Mouse (Mus musculus) left cerebral cortex, adult 2 months (tissue): ENCODE data around the gene Rem1. TPM values are rescaled to one million over a fixed set of nuclear protein-coding genes. Genes with fewer than 3 reads are reported as not detected.
A peak's percentile ranks its signal among the peaks of the same experiment; 100 is the strongest.

Experiments used
- DNase-seq, 2 experiments: peaks; one replicate each; pipeline ENCODE4 v3.0.0; 2021 to 2022; ENCODE audit warnings: low spot score in 2 of 2, mixed read lengths in 1 of 2; ENCODE audit errors: extremely low spot score in 1 of 2
- H3K27ac ChIP-seq: fragments of 200-600 bp; 2 replicates; pipeline ENCODE4 v1.8.1; 2022
- H3K4me3 ChIP-seq: fragments of 200-600 bp; 2 replicates; pipeline ENCODE4 v1.8.1; 2022
- CTCF ChIP-seq: fragments of 200-600 bp; IDR thresholded peaks from 2 replicates; pipeline ENCODE4 v1.8.1; 2022; ENCODE audit warnings: antibody characterized with exemption, mild to moderate bottlenecking, moderate library complexity
- intact Hi-C: fragments of 180-260 bp; cut with DNase I; formaldehyde crosslinking; loops from one replicate; pipeline ENCODE4 v1.15.1; 2025
- long read RNA-seq, 2 experiments: library from polyadenylated mRNA; stranded (forward); transcript quantifications; one replicate each; pipeline ENCODE4 v2.0.0; 2021; ENCODE audit warnings: borderline mapping rate in 2 of 2
- total RNA-seq, 2 experiments: library from RNA; stranded (reverse); gene quantifications; 2 replicates each; pipeline ENCODE4 v1.2.3; 2021

Rem1 gene
- total RNA-seq: under 1 TPM; 0.65 to 0.68 TPM
- long read RNA-seq, experiment 1, partial matches to known transcripts: 0 of 2 reads
- long read RNA-seq, experiment 1, other reads (novel, unspliced or antisense): 0 of 2 reads
- long read RNA-seq, experiment 2: 0 reads

- intact Hi-C loops: no loop called here
- Histone ChIP-seq H3K27ac (no peak within 1 kb of the TSS), H3K4me3 (peak within 1 kb of the TSS; percentile 31)
- no peak for DNase-seq
- TF ChIP-seq CTCF: no peak
Measured at GRCm38 (mm10) chr2:152626774-152627591, at the start of gene Rem1. Gene Rem1 (plus strand): TSS chr2:152626951.

GRCm38 (mm10) chr2:152580107-152580506, 46.6 kb upstream of the Rem1 start, which contains the start of gene Defb19:
Gene Defb19 (minus strand): TSS chr2:152580312.
- no peak for DNase-seq
- Histone ChIP-seq H3K27ac (no peak within 1 kb of the TSS), H3K4me3 (no peak within 1 kb of the TSS)
- no peak for TF ChIP-seq CTCF
- intact Hi-C loops: no loop called here

GRCm38 (mm10) chr2:152580612-152581011, 46.1 kb upstream of the Rem1 start:
- H3K4me3 ChIP-seq: no peak overlapping the region
- intact Hi-C loops: no loop called here
- no peak overlapping the region for H3K27ac ChIP-seq
- TF ChIP-seq CTCF: no peak
- DNase-seq: no peak

GRCm38 (mm10) chr2:152586926-152587560, 39.7 kb upstream of the Rem1 start:
- TF ChIP-seq CTCF: peak; percentile 46
- H3K4me3 ChIP-seq: no peak overlapping the region
- DNase-seq: no peak
- no peak overlapping the region for H3K27ac ChIP-seq
- intact Hi-C loops: no loop called here

GRCm38 (mm10) chr2:152588450-152588849, 38.3 kb upstream of the Rem1 start:
- no peak for DNase-seq
- TF ChIP-seq CTCF: no peak
- intact Hi-C loops: no loop called here
- H3K27ac ChIP-seq: no peak overlapping the region
- H3K4me3 ChIP-seq: no peak overlapping the region

- H3K27ac ChIP-seq: no peak overlapping the region
- H3K4me3 ChIP-seq: no peak overlapping the region
- DNase-seq: no peak
- intact Hi-C loops: no loop called here
- TF ChIP-seq CTCF: no peak
Measured at GRCm38 (mm10) chr2:152589021-152589420, 37.7 kb upstream of the Rem1 start.

GRCm38 (mm10) chr2:152599299-152599698, 27.5 kb upstream of the Rem1 start, which contains the start of gene Defb45:
Gene Defb45 (minus strand): TSS chr2:152599399.
- DNase-seq: no peak
- TF ChIP-seq CTCF: no peak
- no peak within 1 kb of the TSS for H3K27ac ChIP-seq
- intact Hi-C loops: no loop called here
- H3K4me3 ChIP-seq: no peak within 1 kb of the TSS

GRCm38 (mm10) chr2:152600076-152600475, 26.7 kb upstream of the Rem1 start:
- no peak overlapping the region for H3K4me3 ChIP-seq
- TF ChIP-seq CTCF: no peak
- DNase-seq: no peak
- intact Hi-C loops: no loop called here
- no peak overlapping the region for H3K27ac ChIP-seq

- Histone ChIP-seq H3K4me3 (no peak overlapping the region), H3K27ac (no peak overlapping the region)
- DNase-seq: no peak
- peak; percentile 24 for TF ChIP-seq CTCF
- intact Hi-C loops: no loop called here
Measured at GRCm38 (mm10) chr2:152601275-152601960, 25.3 kb upstream of the Rem1 start.

- intact Hi-C loops: loop anchor here (2.0 kb wide), 1 partner anchor 49 kb away; no protein-coding TSS in a partner anchor
- DNase-seq: peak; percentile 16 to 33
- TF ChIP-seq CTCF: peak; percentile 58
- H3K27ac ChIP-seq: no peak within 1 kb of the TSS
- H3K4me3 ChIP-seq: no peak within 1 kb of the TSS
Measured at GRCm38 (mm10) chr2:152604057-152604456, 22.7 kb upstream of the Rem1 start, which contains the start of gene Defb36. Gene Defb36 (plus strand): TSS chr2:152604327.

- intact Hi-C loops: no loop called here
- DNase-seq: no peak
Measured at GRCm38 (mm10) chr2:152607746-152608145, 19.0 kb upstream of the Rem1 start.

GRCm38 (mm10) chr2:152608719-152609118, 18.0 kb upstream of the Rem1 start:
- Histone ChIP-seq H3K27ac (no peak overlapping the region), H3K4me3 (no peak overlapping the region)
- intact Hi-C loops: no loop called here
- no peak; the same call in 1 of the 2 replicates for TF ChIP-seq CTCF
- DNase-seq: no peak

More at GRCm38 (mm10) chr2:152607746-152608145, 19.0 kb upstream of the Rem1 start:
- TF ChIP-seq CTCF: no peak
- no peak overlapping the region for H3K27ac ChIP-seq
- H3K4me3 ChIP-seq: no peak overlapping the region
